Mouse (Mus musculus) leukemia stem cell, adult 10-12 weeks (primary cell): Measurements from ENCODE around the gene Dok3. TPM values are rescaled to one million over a fixed set of nuclear protein-coding genes. Genes with fewer than 3 reads are reported as not detected.

Source experiments
- polyA plus RNA-seq: library from polyadenylated mRNA; stranded (reverse); fragments of >175 nt; gene quantifications from 2 replicates; pipeline ENCODE4 v1.2.3, GENCODE M21; 2012; ENCODE audit warnings: low replicate concordance

Gene Dok3
- polyA plus RNA-seq = 130 and 341 TPM in 2 replicates

DNA sequence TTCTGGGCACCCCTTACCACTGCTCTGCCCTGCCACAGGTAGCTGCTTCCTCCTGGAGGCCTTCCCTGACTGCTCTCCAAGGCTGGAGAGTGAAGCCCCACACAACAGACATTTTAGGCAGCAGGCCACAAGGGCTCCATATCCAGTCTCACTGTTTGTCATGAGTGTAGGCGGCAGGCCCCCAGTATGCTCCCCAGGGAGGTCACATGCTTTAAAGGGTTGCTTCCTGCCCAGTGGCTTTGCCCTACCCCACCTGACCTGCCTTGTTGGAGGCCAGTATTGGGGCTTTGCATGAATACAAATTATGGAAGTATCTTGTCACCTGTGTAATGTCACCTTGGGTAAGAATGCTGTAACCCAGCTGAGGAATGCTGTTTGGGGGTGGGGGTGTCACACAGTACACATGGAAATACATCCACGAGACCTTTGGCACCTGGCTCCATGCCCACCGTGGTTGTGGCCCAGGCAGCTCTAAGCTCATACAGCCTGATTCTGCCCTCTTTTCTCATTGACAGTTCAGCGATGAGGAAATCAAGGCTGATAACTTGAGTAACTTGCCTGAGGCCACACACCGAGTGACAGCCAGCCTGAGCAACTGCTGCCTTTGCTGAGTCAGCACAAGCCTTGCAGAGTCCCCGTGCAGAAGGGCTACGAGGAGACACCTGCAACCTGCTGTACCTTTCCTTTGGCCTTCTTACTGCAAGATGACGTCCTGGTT lies at the start of gene Dok3:
Dok3 (minus strand) TSS at position 99 of the 718 bp plus-strand sequence.

GRCm38 (mm10) chr13:55573432-55573831 lies 44.3 kb upstream of the Dok3 start, which contains the start of gene Tmed9:
TSS of gene Tmed9 (plus strand) at chr13:55573732.

DNA sequence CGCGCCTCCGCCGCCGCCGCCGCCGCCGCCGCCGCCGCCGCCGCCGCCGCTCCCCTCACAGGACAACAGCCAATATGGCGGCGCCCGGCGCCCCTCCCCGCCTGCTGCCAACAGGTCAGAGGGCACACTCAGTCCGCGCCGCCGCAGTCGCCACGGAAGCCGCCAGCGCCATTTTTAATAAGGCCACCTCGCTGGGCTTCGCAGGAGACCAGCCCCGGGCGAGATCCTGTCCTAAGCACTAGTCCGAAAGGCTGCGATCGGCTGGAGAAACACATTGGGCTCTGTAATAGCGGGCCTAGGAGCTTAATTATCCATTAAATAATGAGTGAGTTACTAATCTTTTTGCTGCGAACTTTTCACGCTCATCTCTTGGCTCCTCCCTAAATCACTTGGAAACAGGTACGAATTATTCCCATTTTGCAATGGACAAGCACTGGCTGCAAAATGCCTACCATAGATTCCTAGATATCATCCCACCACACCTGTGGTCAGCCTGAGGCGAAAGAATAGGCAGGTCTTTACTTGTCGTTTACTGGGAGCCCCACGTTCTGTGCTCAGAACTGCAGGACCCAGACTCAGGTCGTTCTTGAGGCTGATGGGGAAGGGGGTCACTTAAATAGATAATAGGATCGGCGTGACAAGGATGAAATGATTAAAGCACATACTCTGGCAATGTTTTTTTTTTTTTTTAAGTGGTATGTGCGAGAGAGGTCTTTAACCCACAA lies 42.1 kb upstream of the Dok3 start, which contains the start of gene Fam193b:
Fam193b (minus strand) TSS at position 94 of the 725 bp plus-strand sequence.

GRCm38 (mm10) chr13:55536194-55537175 lies 7.4 kb upstream of the Dok3 start, which contains the start of gene Ddx41:
TSS of gene Ddx41 (minus strand) at chr13:55536658.

DNA sequence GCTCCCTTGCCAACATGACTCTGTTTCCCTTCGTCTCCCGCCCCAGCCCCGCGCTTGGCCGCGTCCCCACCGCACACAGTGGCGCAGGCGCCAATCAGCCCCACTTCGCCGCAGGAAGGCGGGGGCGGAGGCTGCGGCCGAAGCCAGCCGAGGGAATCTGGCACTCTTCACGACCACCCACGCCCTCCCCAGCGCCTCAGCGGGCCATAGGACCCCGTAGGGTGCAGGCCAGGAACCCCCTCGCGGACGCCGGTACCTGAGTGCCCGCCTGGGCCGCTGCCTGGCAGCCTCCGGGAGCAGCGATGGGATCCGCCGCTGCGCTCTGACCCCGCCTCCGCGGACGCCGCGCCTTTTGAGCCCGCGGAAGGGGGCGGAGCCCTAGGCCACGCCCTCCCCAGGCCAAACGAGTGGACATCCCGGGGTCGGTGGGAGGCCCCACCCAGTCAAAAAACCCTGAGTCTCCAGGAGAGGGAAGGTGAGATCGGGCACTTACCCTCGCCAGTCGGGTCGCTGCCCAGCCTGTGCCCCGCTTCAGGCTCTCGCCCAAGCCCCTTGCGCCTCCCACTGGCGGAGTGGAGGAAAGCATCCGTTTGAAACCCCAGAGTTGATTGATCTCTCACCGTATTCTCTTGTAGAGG lies 15.9 kb downstream of the Dok3 start, which contains the start of gene Pdlim7:
Pdlim7 (minus strand) TSS at position 566 of the 638 bp plus-strand sequence.

DNA sequence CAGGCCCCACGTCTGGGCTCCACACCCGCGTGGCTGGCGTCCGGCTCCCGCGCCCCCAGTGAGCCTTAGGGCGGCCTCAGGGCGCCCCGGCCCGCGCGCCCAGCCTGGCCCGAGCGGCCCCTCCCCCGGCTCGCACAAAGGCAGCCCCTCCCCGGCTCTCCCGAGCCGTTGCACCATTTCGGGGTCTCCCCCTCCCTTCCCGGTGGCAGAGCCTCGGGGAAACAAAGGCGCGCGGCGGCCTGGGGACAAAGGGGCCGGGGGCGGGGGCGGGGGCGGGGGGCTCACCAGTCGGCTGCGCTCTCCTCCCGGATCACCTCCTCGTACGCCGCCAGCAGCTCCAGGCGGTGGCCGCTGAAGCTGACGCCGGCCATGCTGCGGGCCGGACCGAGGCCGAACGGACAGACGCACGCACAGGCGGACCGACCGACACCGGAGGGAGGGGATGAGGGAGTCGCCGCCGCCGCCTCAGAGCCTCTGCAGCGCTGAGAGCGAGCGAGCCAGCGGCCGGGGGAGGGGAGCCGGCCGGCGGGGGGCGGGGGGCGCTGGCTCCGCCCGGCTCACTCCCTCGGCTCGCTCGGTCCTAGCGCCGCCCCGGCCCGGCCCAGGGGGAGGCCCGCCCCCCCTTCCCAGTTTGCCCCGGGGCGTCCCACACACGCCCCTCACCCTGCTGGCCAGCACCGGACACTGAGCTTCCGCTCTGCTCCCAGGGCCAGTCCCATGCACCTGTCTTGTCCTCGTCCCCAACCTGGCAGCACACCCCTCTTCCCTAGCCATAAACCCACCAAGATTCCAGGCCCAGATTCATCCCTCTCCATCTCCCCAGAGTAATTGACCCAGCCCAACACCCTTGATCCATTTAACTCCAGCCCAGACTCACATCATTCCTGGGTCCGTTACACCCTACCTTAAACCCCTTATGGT lies 41.3 kb downstream of the Dok3 start, which contains the start of gene Dbn1:
Dbn1 (minus strand) TSS at position 534 of the 921 bp plus-strand sequence.

Other genes starting within 250 kb of the Dok3 start
- gene Prelid1, start 208.8 kb downstream of the Dok3 start, polyA plus RNA-seq = 179 and 301 TPM in 2 replicates
- 62.5 and 73.7 TPM in 2 replicates for gene Rab24, start 207.3 kb downstream of the Dok3 start, polyA plus RNA-seq
- 21.1 and 29.5 TPM in 2 replicates for gene Mxd3, start 199.5 kb downstream of the Dok3 start, polyA plus RNA-seq
- 50.0 and 75.4 TPM in 2 replicates for gene Lman2, start 166.5 kb downstream of the Dok3 start, polyA plus RNA-seq
- 7.6 and 7.9 TPM in 2 replicates for gene Rgs14, start 159.6 kb downstream of the Dok3 start, polyA plus RNA-seq
- 0.12 TPM in 1 of 2 replicates, not detected in the other for gene Slc34a1, start 131.1 kb downstream of the Dok3 start, polyA plus RNA-seq
- gene Pfn3, start 114.1 kb downstream of the Dok3 start, polyA plus RNA-seq = not detected in 2 replicates
- not detected in 2 replicates for gene F12, start 102.5 kb downstream of the Dok3 start, polyA plus RNA-seq
- 104 and 119 TPM in 2 replicates for gene Grk6, start 84.2 kb downstream of the Dok3 start, polyA plus RNA-seq
- gene Prr7, start 65.0 kb downstream of the Dok3 start, polyA plus RNA-seq = 7.6 and 17.6 TPM in 2 replicates
- gene Dbn1, start 41.2 kb downstream of the Dok3 start, polyA plus RNA-seq = 7.5 and 13.0 TPM in 2 replicates
- gene Pdlim7, start 15.6 kb downstream of the Dok3 start, polyA plus RNA-seq = 81.6 and 121 TPM in 2 replicates
- gene Ddx41, start 7.4 kb upstream of the Dok3 start, polyA plus RNA-seq = 55.9 and 93.7 TPM in 2 replicates
- 70.3 and 217 TPM in 2 replicates for gene Fam193b, start 41.8 kb upstream of the Dok3 start, polyA plus RNA-seq
- 98.3 and 191 TPM in 2 replicates for gene Tmed9, start 44.4 kb upstream of the Dok3 start, polyA plus RNA-seq
- 10.5 and 13.1 TPM in 2 replicates for gene B4galt7, start 70.6 kb upstream of the Dok3 start, polyA plus RNA-seq
- gene Caml, start 93.7 kb upstream of the Dok3 start, polyA plus RNA-seq = 15.1 and 16.2 TPM in 2 replicates
- gene Ddx46, start 105.7 kb upstream of the Dok3 start, polyA plus RNA-seq = 9.6 and 22.7 TPM in 2 replicates
- gene B230219D22Rik, start 163.8 kb upstream of the Dok3 start, polyA plus RNA-seq = 9.0 and 10.1 TPM in 2 replicates
- gene Txndc15, start 185.4 kb upstream of the Dok3 start, polyA plus RNA-seq = 19.3 and 20.7 TPM in 2 replicates
- 11.1 and 23.8 TPM in 2 replicates for gene Pcbd2, start 198.1 kb upstream of the Dok3 start, polyA plus RNA-seq